Comparison of ENCODE assay signal across 7 mouse cellular contexts in genomic region chr8:123601457-123601856, GRCm38 (mm10). TPM values are rescaled to one million over a fixed set of nuclear protein-coding genes. Genes with fewer than 3 reads are reported as not detected.
DNase-seq lines count a peak whose midpoint lies in the region; ATAC-seq and TF ChIP-seq lines count a peak whose summit lies in the region.
"Not testable (repeated sequence)": the region's sequence is repeated elsewhere in the genome, so short reads cannot be mapped to it uniquely, and the experiment has no call there.
"Had no signal": no experiment of that assay in that cellular context is flagged by ENCODE, and none has a peak within 500 bp of the region (broad histone marks: within the 10 kb centered on the region; RNA-seq: fewer than 3 reads in every experiment).

No protein-coding gene starts in this region.

- ATAC-seq in forebrain, postnatal 0 days: peak; percentile 54; the same call in 1 of the 2 replicates
- ATAC-seq in inflammation-experienced regulatory T-cells, adult 6 months: peak; percentile 56
- peak; percentile 72 for ATAC-seq in intestine, postnatal 0 days
- ATAC-seq in liver, embryonic 14.5 days (ENCODE audit: insufficient read depth): peak; percentile 51; the same call in 1 of the 2 replicates
- ATAC-seq in lung, embryonic 16.5 days (ENCODE audit: low read depth): peak; percentile 54; the same call in 1 of the 2 replicates
- peak; percentile 67; the same call in 1 of the 2 replicates for ATAC-seq in stomach, postnatal 0 days (ENCODE audit: low FRiP score, low TSS enrichment)

- not testable (repeated sequence) for H3K9me3 ChIP-seq in forebrain, postnatal 0 days (ENCODE audit: low read length); intestine, postnatal 0 days (ENCODE audit: control insufficient read depth); liver, embryonic 14.5 days (ENCODE audit: control insufficient read depth, low read length); lung, embryonic 16.5 days (ENCODE audit: control insufficient read depth, low read length); stomach, postnatal 0 days (ENCODE audit: control insufficient read depth, low read length)

- DNase-seq in forebrain, postnatal 0 days; liver, embryonic 14.5 days (ENCODE audit: low read depth in 3 of 3, low spot score in 3 of 3); stomach, postnatal 0 days (ENCODE audit: low spot score): not testable (repeated sequence)

- not testable (repeated sequence) for H3K9ac ChIP-seq in forebrain, postnatal 0 days; intestine, postnatal 0 days (ENCODE audit: low read depth, low read length); liver, embryonic 14.5 days (replicated peaks); lung, embryonic 16.5 days (ENCODE audit: low read length); stomach, postnatal 0 days (ENCODE audit: low read length)

- H3K4me3 ChIP-seq in forebrain, postnatal 0 days (ENCODE audit: low read depth, low read length); intestine, postnatal 0 days (ENCODE audit: low read depth, low read length); liver, embryonic 14.5 days (ENCODE audit: insufficient read depth in 1 of 2, low read depth in 2 of 2, low read length in 2 of 2); lung, embryonic 16.5 days (ENCODE audit: low read length); stomach, postnatal 0 days (ENCODE audit: low read depth, low read length): not testable (repeated sequence)

- not testable (repeated sequence) for H3K4me2 ChIP-seq in forebrain, postnatal 0 days (ENCODE audit: low read depth); intestine, postnatal 0 days (replicated peaks; ENCODE audit: low read depth); liver, embryonic 14.5 days (ENCODE audit: low read depth); lung, embryonic 16.5 days (ENCODE audit: low read depth, low read length); stomach, postnatal 0 days (replicated peaks; ENCODE audit: low read depth)

- H3K36me3 ChIP-seq in forebrain, postnatal 0 days (ENCODE audit: insufficient read depth); intestine, postnatal 0 days (ENCODE audit: control insufficient read depth, insufficient read depth); liver, embryonic 14.5 days (replicated peaks; ENCODE audit: control insufficient read depth, insufficient read depth, low read depth); lung, embryonic 16.5 days (ENCODE audit: control insufficient read depth, insufficient read depth, low read length); stomach, postnatal 0 days (ENCODE audit: control insufficient read depth, insufficient read depth, low read length): not testable (repeated sequence)

- not testable (repeated sequence) for TF ChIP-seq EP300 in liver, embryonic 14.5 days (IDR thresholded peaks at IDR 0.05; ENCODE audit: low read depth); stomach, postnatal 0 days (optimal IDR thresholded peaks at IDR 0.05)

- not testable (repeated sequence) for TF ChIP-seq CTCF in forebrain, postnatal 0 days (IDR thresholded peaks at IDR 0.05; ENCODE audit: low read depth); intestine, postnatal 0 days (IDR thresholded peaks at IDR 0.05; ENCODE audit: low read depth); liver, embryonic 14.5 days (IDR thresholded peaks at IDR 0.05; ENCODE audit: low read depth); stomach, postnatal 0 days (IDR thresholded peaks at IDR 0.05; ENCODE audit: low read depth)

- WGBS in forebrain, postnatal 0 days: no CpG with 5 or more reads among the region's 40 CpGs
- no CpG with 5 or more reads among the region's 40 CpGs for WGBS in intestine, postnatal 0 days
- WGBS in liver, embryonic 14.5 days (ENCODE audit: insufficient replicate concordance): no CpG with 5 or more reads among the region's 40 CpGs
- no CpG with 5 or more reads among the region's 40 CpGs for WGBS in lung, embryonic 16.5 days
- no CpG with 5 or more reads among the region's 40 CpGs for WGBS in stomach, postnatal 0 days

- not testable (repeated sequence) for H3K27ac ChIP-seq in forebrain, postnatal 0 days (ENCODE audit: low read depth, low read length); intestine, postnatal 0 days (ENCODE audit: low read depth, low read length); liver, embryonic 14.5 days; lung, embryonic 16.5 days (ENCODE audit: low read length); stomach, postnatal 0 days (replicated peaks)

- H3K27me3 ChIP-seq in forebrain, postnatal 0 days (ENCODE audit: insufficient read depth, low read length); intestine, postnatal 0 days (replicated peaks; ENCODE audit: control insufficient read depth, insufficient read depth, low read length); liver, embryonic 14.5 days (ENCODE audit: control insufficient read depth, insufficient read depth, low read length); lung, embryonic 16.5 days (ENCODE audit: control insufficient read depth, insufficient read depth, low read depth, low read length); stomach, postnatal 0 days (ENCODE audit: control insufficient read depth, insufficient read depth, low read length): not testable (repeated sequence)

- H3K4me1 ChIP-seq in forebrain, postnatal 0 days (ENCODE audit: insufficient read depth); intestine, postnatal 0 days (replicated peaks; ENCODE audit: control insufficient read depth, insufficient read depth, low read length); liver, embryonic 14.5 days (replicated peaks; ENCODE audit: control insufficient read depth in 2 of 2, insufficient read depth in 2 of 2, low read length in 1 of 2); lung, embryonic 16.5 days (replicated peaks; ENCODE audit: control insufficient read depth, insufficient read depth, low read length); stomach, postnatal 0 days (replicated peaks; ENCODE audit: control insufficient read depth, insufficient read depth): not testable (repeated sequence)

RNA-seq across cellular contexts. Expression of gene Rhou, which starts 52.3 kb away (rescaled TPM):
- 41.1 and 52.5 TPM in 2 replicates for total RNA-seq in forebrain, postnatal 0 days (2014; rRNA removed)
- polyA plus RNA-seq in forebrain, postnatal 0 days (2015; fragmentation: Nextera tagmentation; extraction: Ambion mirVana): 7.6 and 10.5 TPM in 2 replicates
- not detected for polyA plus RNA-seq in inflammation-experienced regulatory T-cells, adult 6 months (2017; shearing (Covaris generic))
- polyA plus RNA-seq in intestine, postnatal 0 days (2015; fragmentation: Nextera tagmentation; extraction: Ambion mirVana): 18.7 and 19.5 TPM in 2 replicates
- 1.6 and 2.7 TPM in 2 replicates for polyA plus RNA-seq in liver, embryonic 14.5 days (2012; rRNA removed)
- polyA plus RNA-seq in liver, embryonic 14.5 days (2014; fragmentation: Nextera tagmentation; extraction: Ambion mirVana): 0.96 and 1.2 TPM in 2 replicates
- polyA plus RNA-seq in lung, embryonic 16.5 days (2015; fragmentation: Nextera tagmentation; extraction: Ambion mirVana): 7.8 and 8.3 TPM in 2 replicates
- 7.3 and 10.9 TPM in 2 replicates for polyA plus RNA-seq in stomach, postnatal 0 days (2015; fragmentation: Nextera tagmentation; extraction: Ambion mirVana)
- total RNA-seq: MEL had no signal
